Mouse (Mus musculus): Measurements from ENCODE around the gene Smpd2. TPM values are rescaled to one million over a fixed set of nuclear protein-coding genes. Genes with fewer than 3 reads are reported as not detected.
"Not testable (repeated sequence)": the region's sequence is repeated elsewhere in the genome, so short reads cannot be mapped to it uniquely, and the experiment has no call there.

Gene Smpd2
- polyA plus RNA-seq, 1 experiment from 2014 or later = 43.7 TPM

GRCm38 (mm10) chr10:41519640-41520409 is 29.7 kb upstream of the Smpd2 start:
- no peak for TF ChIP-seq CTCF (IDR thresholded peaks at IDR 0.05)
- DNase-seq (ENCODE audit: low read depth, low spot score) (no peak), ATAC-seq (peak; percentile 20)
- ChIA-PET POLR2A (interaction anchor here (0.6 to 3.4 kb wide), 6 partner anchors 11 to 169 kb away, joined by 3 to 32 read pairs (median 8); no protein-coding TSS in a partner anchor), CTCF (interaction anchor here (0.9 to 9.3 kb wide), 4 partner anchors 14 to 163 kb away, joined by 3 to 63 read pairs (median 4); no protein-coding TSS in a partner anchor)
- in situ Hi-C loops (cut with MboI; ENCODE audit: low pct_unique_long_range_greater_than_20kb) = loop anchor here (5.0 to 10.0 kb wide), 3 partner anchors 42 to 285 kb away; partner anchors contain the start of genes Cep57l1 and Sesn1
- no peaks in the 10 kb centered on the region for H3K27me3 ChIP-seq

DNA sequence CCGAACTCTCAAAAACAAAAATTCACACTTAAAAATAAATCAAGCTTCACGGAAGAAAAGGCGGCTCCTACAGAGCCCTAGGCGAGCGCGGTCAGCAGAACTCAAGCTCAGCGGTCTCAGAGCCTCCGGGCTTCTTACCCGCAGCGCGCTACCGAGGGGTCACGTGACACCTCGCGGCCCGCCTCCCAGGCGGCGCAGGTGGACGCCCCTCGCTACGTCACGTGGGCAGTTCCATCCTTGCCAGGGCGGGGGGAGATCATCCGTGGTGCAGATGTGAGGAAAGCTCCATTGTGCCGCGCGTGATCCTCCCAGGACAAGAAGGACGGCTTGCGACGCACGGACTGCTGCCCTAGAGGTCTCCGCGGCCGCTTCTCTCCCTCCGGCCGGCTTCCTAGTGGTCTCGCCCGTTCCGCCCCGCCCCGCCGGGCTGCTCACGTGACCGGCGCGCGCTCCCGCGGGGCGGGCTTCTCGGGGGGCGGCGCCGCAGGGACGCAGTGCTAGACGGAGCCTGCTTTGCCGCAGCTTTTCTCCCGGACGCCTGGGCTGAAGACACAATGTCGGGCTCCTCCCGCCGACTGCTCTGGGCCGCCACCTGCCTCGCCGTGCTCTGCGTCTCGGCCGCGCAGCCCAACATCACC is 28.9 kb upstream of the Smpd2 start, which contains the start of gene Cd164:
Cd164 (plus strand) TSS at position 434 of the 638 bp plus-strand sequence.
- TF ChIP-seq CTCF (IDR thresholded peaks at IDR 0.05) = no peak
- H3K27me3 ChIP-seq = no peaks in the 10 kb centered on the region
- peak; percentile 88 for ATAC-seq
- ChIA-PET CTCF (interaction anchor here (1.2 to 9.3 kb wide), 8 partner anchors 13 to 169 kb away, joined by 3 to 63 read pairs (median 6); no protein-coding TSS in a partner anchor), POLR2A (interaction anchor here (0.6 to 3.4 kb wide), 6 partner anchors 11 to 169 kb away, joined by 3 to 32 read pairs (median 8); no protein-coding TSS in a partner anchor)
- in situ Hi-C loops (cut with MboI; ENCODE audit: low pct_unique_long_range_greater_than_20kb) = loop anchor here (5.0 kb wide), 1 partner anchor 163 kb away; no protein-coding TSS in a partner anchor
- DNase-seq (ENCODE audit: low read depth, low spot score) = peak; percentile 64

GRCm38 (mm10) chr10:41518508-41518980 is 28.4 kb upstream of the Smpd2 start:
- ATAC-seq (peak; percentile 33), DNase-seq (ENCODE audit: low read depth, low spot score) (no peak)
- ChIA-PET CTCF (interaction anchor here (1.0 to 9.3 kb wide), 12 partner anchors 9 to 170 kb away, joined by 3 to 63 read pairs (median 4); no protein-coding TSS in a partner anchor), POLR2A (interaction anchor here (0.7 to 3.4 kb wide), 6 partner anchors 9 to 170 kb away, joined by 4 to 32 read pairs (median 8); no protein-coding TSS in a partner anchor)
- H3K27me3 ChIP-seq = no peaks in the 10 kb centered on the region
- in situ Hi-C loops (cut with MboI; ENCODE audit: low pct_unique_long_range_greater_than_20kb) = loop anchor here (5.0 kb wide), 1 partner anchor 164 kb away; no protein-coding TSS in a partner anchor
- peak; percentile 80 for TF ChIP-seq CTCF (IDR thresholded peaks at IDR 0.05)

- POLR2A ChIA-PET = interaction anchor here (0.6 to 1.2 kb wide), 2 partner anchors 9 to 84 kb away, joined by 3 to 4 read pairs; no protein-coding TSS in a partner anchor
- TF ChIP-seq CTCF (IDR thresholded peaks at IDR 0.05) = no peak
Observed at GRCm38 (mm10) chr10:41514921-41515320, 24.8 kb upstream of the Smpd2 start.

GRCm38 (mm10) chr10:41514301-41514700 is 24.1 kb upstream of the Smpd2 start:
- H3K27me3 ChIP-seq = no peaks in the 10 kb centered on the region
- DNase-seq (ENCODE audit: low read depth, low spot score) = no peak
- ATAC-seq = no peak
- CTCF ChIA-PET = interaction anchor here (1.0 to 9.3 kb wide), 4 partner anchors 9 to 169 kb away, joined by 4 to 63 read pairs (median 5); no protein-coding TSS in a partner anchor
- in situ Hi-C loops (cut with MboI; ENCODE audit: low pct_unique_long_range_greater_than_20kb) = loop anchor here (5.0 kb wide), 1 partner anchor 783 kb away; no protein-coding TSS in a partner anchor
- POLR2A ChIA-PET = no interaction called here
- no peak for TF ChIP-seq CTCF (IDR thresholded peaks at IDR 0.05)

More at GRCm38 (mm10) chr10:41514921-41515320, 24.8 kb upstream of the Smpd2 start:
- CTCF ChIA-PET = interaction anchor here (1.0 to 9.3 kb wide), 4 partner anchors 10 to 173 kb away, joined by 5 to 63 read pairs (median 28); no protein-coding TSS in a partner anchor
- H3K27me3 ChIP-seq = no peaks in the 10 kb centered on the region
- in situ Hi-C loops (cut with MboI; ENCODE audit: low pct_unique_long_range_greater_than_20kb) = loop anchor here (5.0 kb wide), 2 partner anchors 167 to 782 kb away; no protein-coding TSS in a partner anchor
- DNase-seq (ENCODE audit: low read depth, low spot score) (no peak), ATAC-seq (no peak)

GRCm38 (mm10) chr10:41509160-41509559 is 19.0 kb upstream of the Smpd2 start:
- ChIA-PET CTCF (interaction anchor here (1.0 to 1.7 kb wide), 5 partner anchors 9 to 181 kb away, joined by 3 to 6 read pairs (median 4); no protein-coding TSS in a partner anchor), POLR2A (interaction anchor here (1.2 kb wide), 1 partner anchor 9 kb away, joined by 4 read pairs; no protein-coding TSS in a partner anchor)
- in situ Hi-C loops (cut with MboI; ENCODE audit: low pct_unique_long_range_greater_than_20kb) = no loop called here
- no peaks in the 10 kb centered on the region for H3K27me3 ChIP-seq
- ATAC-seq (no peak), DNase-seq (ENCODE audit: low read depth, low spot score) (no peak)
- peak; percentile 75 for TF ChIP-seq CTCF (IDR thresholded peaks at IDR 0.05)

- ATAC-seq; in situ Hi-C loops (cut with MboI; ENCODE audit: low pct_unique_long_range_greater_than_20kb); H3K27me3 ChIP-seq: not testable (repeated sequence)
- TF ChIP-seq CTCF (IDR thresholded peaks at IDR 0.05) = peak; percentile 91
- peak; percentile 41 for DNase-seq (ENCODE audit: low read depth, low spot score)
- ChIA-PET CTCF (interaction anchor here (0.7 to 4.0 kb wide), 10 partner anchors 9 to 489 kb away, joined by 3 to 23 read pairs (median 5); partner anchors contain the start of gene Ak9), POLR2A (interaction anchor here (0.6 to 1.0 kb wide), 2 partner anchors 15 to 266 kb away, joined by 3 read pairs; no protein-coding TSS in a partner anchor)
Observed at GRCm38 (mm10) chr10:41505446-41505845, 15.3 kb upstream of the Smpd2 start.

DNA sequence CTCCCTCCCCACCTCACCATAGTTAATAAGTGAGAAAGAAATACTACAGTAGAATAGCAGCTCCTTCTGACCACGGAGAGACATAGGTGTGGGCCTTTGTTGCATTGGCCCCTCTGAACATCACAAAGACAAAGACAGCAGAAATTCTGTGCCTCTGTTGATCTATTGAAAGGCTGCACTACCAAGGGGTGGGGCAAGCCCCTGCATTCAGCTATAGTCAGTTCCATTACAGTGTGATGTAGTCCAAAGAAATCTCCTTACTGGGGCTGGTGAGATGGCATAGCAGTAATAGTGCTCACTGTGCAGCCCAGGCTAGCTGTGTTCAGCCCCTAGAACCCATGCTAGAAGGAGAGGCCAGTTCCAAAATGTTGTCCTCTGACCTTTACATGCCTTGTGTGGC is 14.8 kb upstream of the Smpd2 start:
- ChIA-PET POLR2A (no interaction called here), CTCF (interaction anchor here (0.7 to 4.0 kb wide), 6 partner anchors 9 to 184 kb away, joined by 3 to 23 read pairs (median 5); no protein-coding TSS in a partner anchor)
- DNase-seq (ENCODE audit: low read depth, low spot score) (no peak), ATAC-seq (no peak)
- H3K27me3 ChIP-seq = no peaks in the 10 kb centered on the region
- TF ChIP-seq CTCF (IDR thresholded peaks at IDR 0.05) = no peak
- in situ Hi-C loops (cut with MboI; ENCODE audit: low pct_unique_long_range_greater_than_20kb) = loop anchor here (5.0 kb wide), 2 partner anchors 203 to 503 kb away; partner anchors contain the start of genes Ak9 and Fig4

GRCm38 (mm10) chr10:41500941-41501340 is 10.8 kb upstream of the Smpd2 start:
- in situ Hi-C loops (cut with MboI; ENCODE audit: low pct_unique_long_range_greater_than_20kb) = loop anchor here (5.0 kb wide), 2 partner anchors 199 to 499 kb away; partner anchors contain the start of genes Ak9 and Fig4
- ATAC-seq (no peak), DNase-seq (ENCODE audit: low read depth, low spot score) (no peak)
- CTCF ChIA-PET = interaction anchor here (1.6 kb wide), 1 partner anchor 20 kb away, joined by 3 read pairs; no protein-coding TSS in a partner anchor
- POLR2A ChIA-PET = no interaction called here
- TF ChIP-seq CTCF (IDR thresholded peaks at IDR 0.05) = no peak
- no peaks in the 10 kb centered on the region for H3K27me3 ChIP-seq
